ENCODE assay signal across 8 mouse cellular contexts in the genomic region with DNA sequence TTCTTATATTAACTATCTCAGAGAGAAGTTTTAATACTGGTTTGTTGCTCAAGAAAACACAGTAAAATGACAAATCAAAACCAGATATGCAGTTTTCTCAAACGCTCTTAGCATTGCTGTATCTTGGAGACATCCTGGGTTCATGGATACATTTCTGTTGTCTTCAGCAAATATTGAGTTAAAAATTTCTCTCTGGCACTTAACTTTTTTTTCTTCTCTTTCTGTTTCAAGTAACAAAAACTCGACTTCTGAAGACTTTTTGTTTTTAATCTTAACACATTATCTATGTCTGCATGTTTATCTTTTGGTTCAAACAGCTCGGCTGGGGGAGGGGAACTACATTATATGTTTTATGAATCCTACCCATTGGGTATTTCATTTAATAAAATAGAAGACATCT. TPM values are rescaled to one million over a fixed set of nuclear protein-coding genes. Genes with fewer than 3 reads are reported as not detected.
DNase-seq lines count a peak whose midpoint lies in the region; ATAC-seq and TF ChIP-seq lines count a peak whose summit lies in the region.

No protein-coding gene starts in this region.

- H3K9me3 ChIP-seq in kidney, postnatal 0 days (replicated peaks; ENCODE audit: low read length): no peaks in the 10 kb centered on the region
- no peaks in the 10 kb centered on the region for H3K9me3 ChIP-seq in hindbrain, embryonic 12.5 days (replicated peaks)
- H3K9me3 ChIP-seq in midbrain, embryonic 12.5 days: no peaks in the 10 kb centered on the region

- peak; percentile 41 for DNase-seq in kidney, postnatal 0 days (ENCODE audit: low spot score)
- DNase-seq in kidney, postnatal 25 days: no peak
- peak; percentile 24 for DNase-seq in c-Kit-positive CD71-positive TER-119-negative erythroid progenitor cells, embryonic 14.5 days (ENCODE audit: low read depth)
- no peak for DNase-seq in frontal cortex, postnatal 14 days (ENCODE audit: low spot score in 2 of 2)
- no peak for DNase-seq in adrenal gland, postnatal 25 days
- DNase-seq in adrenal gland, adult 2 months: no peak

- no peak for ATAC-seq in kidney, postnatal 0 days (replicated peaks; ENCODE audit: low FRiP score, low read depth)
- no peak for ATAC-seq in hindbrain, embryonic 12.5 days (ENCODE audit: low FRiP score)
- no peak for ATAC-seq in midbrain, embryonic 12.5 days (ENCODE audit: low FRiP score, low read depth)

- TF ChIP-seq CTCF in kidney, postnatal 0 days (IDR thresholded peaks at IDR 0.05; ENCODE audit: low read depth): no peak

- H3K4me1 ChIP-seq in kidney, postnatal 0 days (replicated peaks; ENCODE audit: insufficient read depth, low read length): peaks cover 8% of the 10 kb centered on the region; the same call in 1 of the 2 replicates
- H3K4me1 ChIP-seq in hindbrain, embryonic 12.5 days: peaks cover 9% of the 10 kb centered on the region
- peaks cover 26% of the 10 kb centered on the region for H3K4me1 ChIP-seq in midbrain, embryonic 12.5 days

- no peaks in the 10 kb centered on the region for H3K36me3 ChIP-seq in kidney, postnatal 0 days (ENCODE audit: insufficient read depth, low read length)
- H3K36me3 ChIP-seq in hindbrain, embryonic 12.5 days: no peaks in the 10 kb centered on the region
- no peaks in the 10 kb centered on the region for H3K36me3 ChIP-seq in midbrain, embryonic 12.5 days

- 12% methylated on average over 3 of the region's 3 CpGs for WGBS in kidney, postnatal 0 days
- 8% methylated on average over 3 of the region's 3 CpGs for WGBS in hindbrain, embryonic 12.5 days
- WGBS in midbrain, embryonic 12.5 days: 7% methylated on average over 3 of the region's 3 CpGs

- peak overlapping the region; percentile 98 for H3K27ac ChIP-seq in kidney, postnatal 0 days
- H3K27ac ChIP-seq in hindbrain, embryonic 12.5 days: no peak overlapping the region
- no peak overlapping the region for H3K27ac ChIP-seq in midbrain, embryonic 12.5 days (replicated peaks)

- peak overlapping the region; percentile 95 for H3K4me3 ChIP-seq in kidney, postnatal 0 days (replicated peaks; ENCODE audit: low read depth, low read length)
- H3K4me3 ChIP-seq in hindbrain, embryonic 12.5 days: peak overlapping the region; percentile 58; the same call in 1 of the 2 replicates
- no peak overlapping the region for H3K4me3 ChIP-seq in midbrain, embryonic 12.5 days

- no peaks in the 10 kb centered on the region for H3K27me3 ChIP-seq in kidney, postnatal 0 days (ENCODE audit: insufficient read depth, low read length)
- H3K27me3 ChIP-seq in hindbrain, embryonic 12.5 days: 0 out of 2 replicates have a peak, but pooled peaks cover 5% of the 10 kb centered on the region
- no peaks in the 10 kb centered on the region for H3K27me3 ChIP-seq in midbrain, embryonic 12.5 days

- H3K9ac ChIP-seq in kidney, postnatal 0 days (ENCODE audit: low read depth, low read length): 0 out of 2 replicates have a peak overlapping the region, but pooled peaks have one; percentile 95
- no peak overlapping the region for H3K9ac ChIP-seq in hindbrain, embryonic 12.5 days
- H3K9ac ChIP-seq in midbrain, embryonic 12.5 days (replicated peaks): no peak overlapping the region

- peak overlapping the region; percentile 92 for H3K4me2 ChIP-seq in kidney, postnatal 0 days (ENCODE audit: low read length)
- H3K4me2 ChIP-seq in hindbrain, embryonic 12.5 days (replicated peaks): peak overlapping the region; percentile 83
- peak overlapping the region; percentile 74 for H3K4me2 ChIP-seq in midbrain, embryonic 12.5 days (replicated peaks)

RNA-seq across cellular contexts. Expression of gene Hivep1, which starts 1.7 kb away (rescaled TPM):
- 9.6 and 10.6 TPM in 2 replicates for polyA plus RNA-seq in kidney, postnatal 0 days (2015; fragmentation: Nextera tagmentation; extraction: Ambion mirVana)
- 19.0 TPM in 2 replicates for polyA plus RNA-seq in hindbrain, embryonic 12.5 days (2016; fragmentation: Nextera tagmentation; extraction: Ambion mirVana)
- polyA plus RNA-seq in midbrain, embryonic 12.5 days (2016; fragmentation: Nextera tagmentation; extraction: Ambion mirVana): 17.1 and 18.5 TPM in 2 replicates
- total RNA-seq in adrenal gland, postnatal 25 days (2021): 24.8 and 31.6 TPM in 2 replicates
- total RNA-seq in adrenal gland, adult 2 months (2021): 10 to 100 TPM; 25.7 to 34.4 TPM
- polyA plus RNA-seq in adrenal gland, adult 2 months (2012; rRNA removed): 17.8 and 21.8 TPM in 2 replicates

Comparison
In these comparisons a context has a peak if more than half of its experiments do, and no peak if none do; other contexts are left out.
1. DNase-seq: peak in kidney, postnatal 0 days (single experiment) and c-Kit-positive CD71-positive TER-119-negative erythroid progenitor cells, embryonic 14.5 days (single experiment); none in kidney, postnatal 25 days (0 of 2), frontal cortex, postnatal 14 days (0 of 2), adrenal gland, postnatal 25 days (single experiment) and adrenal gland, adult 2 months (single experiment).
2. Peak in every context shown above with its lines, with median percentiles within 50 percentile points of each other: H3K4me2 ChIP-seq.